Mouse (Mus musculus): ENCODE measurements around the gene Rsl1d1.
"Not testable (repeated sequence)": the region's sequence is repeated elsewhere in the genome, so short reads cannot be mapped to it uniquely, and the experiment has no call there.

DNA sequence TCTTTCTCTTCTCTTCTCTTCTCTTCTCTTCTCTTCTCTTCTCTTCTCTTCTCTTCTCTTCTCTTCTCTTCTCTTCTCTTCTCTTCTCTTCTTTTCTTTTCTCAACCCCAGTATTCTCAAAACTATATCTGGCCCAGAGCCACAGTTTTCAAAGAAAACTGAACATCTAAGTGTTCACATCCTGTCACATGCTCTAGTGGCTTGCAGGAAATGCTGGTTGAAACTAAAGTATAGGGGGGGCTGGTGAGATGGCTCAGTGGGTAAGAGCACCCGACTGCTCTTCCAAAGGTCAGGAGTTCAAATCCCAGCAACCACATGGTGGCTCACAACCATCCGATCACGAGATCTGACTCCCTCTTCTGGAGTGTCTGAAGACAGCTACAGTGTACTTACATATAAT, 45.4 kb downstream of the Rsl1d1 start:
- not testable (repeated sequence) for TF ChIP-seq POLR2A, CTCF (IDR thresholded peaks at IDR 0.05; ENCODE audit: extremely low read depth, insufficient read depth, low read length)

Measured in cortical plate, adult 2 months (tissue).